Mouse (Mus musculus) cerebellum, postnatal 36 days (tissue): ENCODE measurements at regions not wholly inside any gene's neighbourhood (a gene's known extent, or its start where the extent isn't known, plus 50 kb on each side); places are given as distances from the start of the nearest gene placed in this dataset.
A peak's percentile ranks its signal among the peaks of the same experiment; 100 is the strongest.

Experiments
- DNase-seq, 2 experiments: peaks; one replicate each; pipeline ENCODE4 v3.0.0; 2021 to 2022; ENCODE audit warnings: mixed read lengths in 2 of 2

DNA sequence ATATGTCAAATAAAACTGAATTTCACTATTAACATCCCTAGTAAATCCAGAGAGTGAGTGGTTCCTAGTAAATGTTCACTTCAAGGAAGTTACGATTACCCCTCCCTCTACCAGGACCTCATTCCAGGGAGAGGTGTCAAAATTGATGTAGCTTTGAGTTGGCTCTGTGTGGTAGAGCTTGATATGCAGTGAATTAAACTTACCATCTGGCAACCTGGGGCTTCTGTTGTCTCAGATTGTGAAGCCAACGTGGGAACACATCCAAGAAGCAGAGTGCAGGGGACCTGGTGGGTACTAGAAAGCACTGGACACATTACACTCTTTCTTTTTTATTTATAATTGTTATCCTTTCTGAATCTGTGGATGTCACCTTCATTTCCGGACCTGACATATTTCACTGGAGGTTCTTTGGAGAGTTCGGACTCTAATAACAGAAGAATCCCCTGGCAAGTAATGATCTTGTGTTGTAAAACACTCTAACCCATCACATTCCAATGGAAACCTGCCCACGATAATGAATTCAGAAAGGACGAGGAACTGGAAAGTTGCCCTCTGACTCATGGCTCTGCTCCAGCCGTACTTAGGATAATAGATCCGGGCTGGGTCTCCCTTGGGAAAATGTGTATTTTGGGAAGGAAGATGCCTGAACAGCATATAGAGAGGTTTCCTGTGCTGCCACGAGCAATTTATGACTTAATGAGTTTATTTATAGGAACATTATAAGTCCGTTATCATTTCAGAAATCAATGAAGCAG lies 295.8 kb downstream of the Plk2 start:
- peak; percentile 26 to 42 for DNase-seq

DNA sequence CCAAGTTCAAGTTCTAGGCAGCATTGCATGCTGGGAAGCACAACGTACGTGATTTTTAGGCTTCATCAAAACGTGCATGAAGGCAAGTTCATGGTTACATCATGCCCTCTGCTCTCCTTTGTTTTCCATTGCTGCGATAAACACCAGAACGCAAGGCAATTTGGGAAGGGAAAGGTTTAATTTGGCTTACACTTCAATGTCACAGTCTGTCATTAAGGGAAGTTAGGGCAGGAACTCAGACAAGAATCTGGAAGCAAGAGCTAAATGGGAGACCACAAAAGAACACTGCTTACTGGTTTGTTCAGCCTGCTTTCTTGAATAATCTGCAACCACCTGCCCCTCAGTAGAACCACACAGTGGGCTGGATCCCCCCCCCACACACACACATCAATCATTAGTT lies 297.9 kb downstream of the Plk2 start:
- no peak for DNase-seq

DNA sequence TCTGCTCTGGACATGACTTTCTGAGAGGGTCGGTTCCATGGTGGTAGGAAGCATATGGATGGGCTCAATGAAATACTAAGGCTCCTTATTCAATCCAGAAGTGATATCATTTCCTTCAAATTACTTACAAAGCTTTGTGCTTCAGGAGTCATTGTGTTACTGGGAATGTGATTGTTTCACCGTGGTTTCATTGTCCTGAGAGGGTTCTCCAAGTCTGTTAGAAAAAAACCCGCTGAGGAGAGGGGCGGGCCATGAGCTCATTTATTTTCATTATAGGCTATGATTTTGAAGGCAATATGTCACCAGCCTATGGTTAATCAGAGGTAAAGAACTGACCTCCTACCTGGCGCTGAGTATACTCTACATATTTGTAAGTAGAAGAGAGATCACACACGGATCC lies 300.0 kb downstream of the Plk2 start:
- no peak for DNase-seq

DNA sequence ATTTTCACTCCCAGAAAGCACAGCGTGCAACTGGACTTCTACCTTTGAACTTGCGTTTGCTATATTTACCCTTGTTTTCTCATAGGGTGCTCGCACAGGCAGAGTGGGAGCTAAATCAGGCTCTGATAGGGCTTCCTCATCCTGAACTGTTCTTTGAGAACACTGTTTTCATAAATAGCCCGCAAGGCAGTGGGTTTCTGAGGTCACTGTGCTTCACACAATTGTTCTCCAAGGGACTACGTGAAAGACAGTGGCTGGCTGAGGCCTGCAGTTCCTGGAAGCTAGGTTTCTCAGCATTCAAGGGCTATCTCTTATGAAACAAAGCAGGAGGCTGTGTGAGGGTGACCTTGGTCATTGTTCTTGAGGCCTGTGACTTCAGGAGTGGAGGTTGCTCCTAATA lies 301.7 kb downstream of the Plk2 start:
- DNase-seq = no peak

DNA sequence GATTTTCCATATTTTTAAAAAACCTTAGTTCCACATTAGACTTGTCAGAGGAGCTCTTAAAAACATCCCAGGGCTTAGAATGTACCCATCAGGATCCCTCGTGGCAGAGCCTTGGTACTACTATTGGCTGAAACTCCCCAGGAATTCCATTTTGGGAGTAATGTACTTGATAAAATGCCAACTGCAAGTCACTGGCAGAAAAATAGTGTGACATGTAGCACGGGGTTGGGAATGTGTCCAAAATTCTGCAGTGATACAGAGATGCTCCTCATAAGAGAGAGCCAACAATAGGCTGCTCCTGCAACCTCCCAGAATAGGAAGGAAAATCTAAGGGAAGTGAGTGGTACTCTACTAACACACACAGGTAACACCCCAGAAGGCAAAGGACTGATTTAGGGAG lies 309.4 kb downstream of the Plk2 start:
- peak; percentile 29 to 49 for DNase-seq

DNA sequence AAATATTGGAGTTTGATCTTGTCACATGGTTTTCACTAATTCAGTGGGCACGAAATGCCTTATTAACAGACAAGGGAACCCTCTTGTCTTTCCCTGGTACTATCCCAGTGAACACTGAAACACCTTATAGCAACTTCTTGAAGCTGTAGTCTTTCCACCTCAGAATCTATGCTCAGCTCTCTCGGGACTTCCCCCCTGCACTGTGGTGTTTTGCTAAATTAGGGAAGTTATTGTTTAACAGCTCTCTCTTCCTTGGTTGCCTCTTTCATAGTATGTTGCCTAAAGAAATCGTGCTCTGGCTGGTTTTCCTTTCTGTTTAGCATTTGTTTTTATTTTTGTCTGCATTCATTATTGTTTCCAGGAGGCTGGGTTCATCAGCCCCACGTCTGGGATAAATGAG lies 316.0 kb downstream of the Plk2 start:
- no peak for DNase-seq

DNA sequence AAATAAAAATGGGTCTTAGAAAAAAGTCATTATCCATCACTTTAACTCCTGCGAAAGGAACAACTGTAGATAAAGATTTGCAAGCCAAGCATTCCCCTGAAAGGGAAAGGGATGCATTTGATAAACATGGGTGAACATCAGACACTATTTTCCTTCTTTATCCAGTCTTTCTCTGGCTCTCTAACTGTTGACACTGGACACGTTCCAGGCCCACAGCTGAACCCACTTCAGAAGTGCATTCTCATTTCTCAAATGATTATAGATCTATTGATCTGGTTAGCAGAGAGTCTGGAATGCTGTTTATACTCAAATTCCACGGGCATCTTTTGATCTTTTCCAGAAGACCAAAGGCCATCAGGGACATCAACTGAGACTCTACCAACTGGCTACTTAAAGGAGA lies 317.7 kb downstream of the Plk2 start:
- no peak for DNase-seq

DNA sequence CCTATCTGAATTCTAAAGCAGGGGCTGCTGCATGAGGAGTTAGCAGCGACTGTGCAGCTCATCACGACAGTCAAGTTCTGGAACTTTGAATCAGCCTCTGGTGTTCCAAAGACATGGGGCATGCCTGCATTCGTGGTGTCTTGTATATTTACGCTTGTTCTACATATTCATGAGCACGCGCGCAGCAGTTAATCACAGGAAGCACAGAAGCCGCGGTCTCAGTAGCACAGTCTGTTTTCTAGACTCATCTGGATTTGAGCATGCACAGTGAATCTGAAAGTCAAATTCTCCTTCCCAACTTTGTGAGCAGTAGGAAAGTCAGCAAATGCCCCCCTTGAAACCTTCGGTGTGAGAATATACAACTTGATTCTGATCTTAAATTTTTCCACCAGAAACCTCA lies 327.3 kb downstream of the Plk2 start:
- DNase-seq = no peak

DNA sequence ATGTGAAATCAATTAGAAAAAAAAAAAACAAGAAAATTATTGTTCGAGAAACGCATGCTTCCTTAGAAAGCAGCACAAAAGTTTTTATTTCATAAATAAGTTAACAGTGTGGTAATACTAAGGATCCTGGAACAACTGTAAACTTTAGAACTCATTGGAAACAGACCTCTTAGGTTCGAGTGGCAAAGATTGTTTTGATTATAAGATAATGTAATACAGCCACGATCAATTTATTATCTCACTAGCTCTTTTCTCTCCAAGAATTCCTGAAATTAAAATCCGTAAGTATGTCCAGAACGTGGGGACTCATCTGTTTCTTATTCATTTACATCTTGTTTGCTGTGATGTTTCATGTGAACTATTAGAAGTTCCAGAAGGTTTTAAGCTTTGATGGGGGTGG lies 327.9 kb downstream of the Plk2 start:
- no peak for DNase-seq

DNA sequence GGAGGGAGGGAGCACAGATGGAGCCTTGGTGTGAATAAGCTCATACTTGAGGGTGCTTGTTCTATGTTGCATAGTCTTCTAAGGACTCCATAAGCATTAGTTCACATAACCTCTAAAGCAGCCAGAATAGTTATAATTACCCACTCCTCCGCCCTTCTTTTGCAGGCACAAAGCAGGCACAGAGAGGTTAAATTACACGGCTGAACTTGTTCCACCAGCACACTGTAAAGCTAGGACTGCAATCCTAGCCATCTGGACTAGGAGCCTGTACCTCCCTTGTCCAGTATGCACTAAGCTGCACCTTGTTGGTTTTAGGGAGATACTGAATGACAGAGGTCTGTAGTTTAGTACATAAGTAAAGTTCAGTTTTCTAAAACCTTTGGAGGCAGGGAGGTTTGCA lies 330.0 kb downstream of the Plk2 start:
- DNase-seq = no peak

DNA sequence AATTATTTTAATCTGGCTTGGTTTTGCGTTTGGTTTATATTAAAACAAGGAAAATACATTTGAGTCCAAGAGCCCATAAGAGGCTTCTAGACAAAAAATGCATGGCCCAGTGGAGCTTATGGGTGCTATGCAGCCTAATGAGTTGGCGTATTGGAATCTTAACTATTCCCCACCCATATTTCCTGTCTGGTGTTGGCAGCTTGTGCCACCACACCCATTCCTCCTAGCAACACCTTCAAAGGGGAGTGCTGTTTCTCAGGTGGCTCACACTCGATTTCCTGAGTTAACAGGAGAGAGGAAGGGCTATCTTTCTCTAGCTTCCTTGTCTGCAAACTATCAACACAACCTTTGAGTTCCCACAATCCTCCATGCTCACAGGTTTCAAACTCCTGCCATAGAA lies 331.0 kb downstream of the Plk2 start:
- DNase-seq = no peak

DNA sequence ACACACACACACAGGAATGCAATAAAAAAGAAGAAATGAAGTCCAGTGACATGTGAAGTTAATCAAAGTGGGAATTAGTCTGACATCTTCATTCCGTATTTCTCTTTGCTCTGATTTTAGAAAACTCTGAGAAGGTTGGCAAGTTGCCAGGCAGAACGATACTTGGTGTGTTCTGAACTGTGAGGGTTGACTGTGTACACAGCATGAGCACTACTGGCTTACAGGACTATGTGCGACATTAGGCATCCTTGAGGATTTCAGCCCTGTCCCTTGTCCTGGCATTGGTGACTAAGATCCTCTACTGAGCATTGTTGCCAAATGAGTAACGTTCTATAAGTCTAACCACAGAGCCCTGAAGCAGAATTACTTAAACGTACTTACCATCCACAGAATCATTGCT lies 340.7 kb downstream of the Plk2 start:
- DNase-seq = no peak

DNA sequence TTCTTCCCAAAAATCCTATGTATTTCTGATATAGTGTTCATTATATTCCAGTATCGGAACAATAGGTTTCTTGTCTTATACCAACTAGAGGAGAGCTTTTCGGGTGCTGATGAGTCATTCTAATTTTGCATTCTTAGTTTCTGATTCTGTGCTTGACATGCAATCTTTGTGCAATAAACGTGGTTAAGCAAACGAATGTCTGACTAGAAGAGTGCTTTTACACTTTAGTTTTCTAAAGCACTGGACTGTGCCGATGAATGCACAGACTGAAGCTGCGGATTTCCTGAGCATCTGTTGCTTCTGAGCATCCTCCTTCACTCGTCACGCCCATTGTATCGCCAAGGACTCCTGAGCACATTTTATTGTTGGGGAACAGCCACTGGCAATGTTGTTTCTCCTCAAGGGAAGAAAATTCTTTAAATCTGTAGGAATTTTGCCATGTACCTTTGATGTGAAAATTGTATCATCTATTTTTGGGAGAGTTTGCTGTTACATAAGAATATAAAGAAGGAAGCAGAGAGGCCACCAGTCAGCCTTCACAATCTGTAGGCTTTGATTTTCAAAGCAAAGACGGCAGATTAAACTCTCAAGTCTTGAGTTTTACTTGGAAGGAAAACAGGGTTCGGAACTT lies 346.8 kb downstream of the Plk2 start:
- DNase-seq = no peak

DNA sequence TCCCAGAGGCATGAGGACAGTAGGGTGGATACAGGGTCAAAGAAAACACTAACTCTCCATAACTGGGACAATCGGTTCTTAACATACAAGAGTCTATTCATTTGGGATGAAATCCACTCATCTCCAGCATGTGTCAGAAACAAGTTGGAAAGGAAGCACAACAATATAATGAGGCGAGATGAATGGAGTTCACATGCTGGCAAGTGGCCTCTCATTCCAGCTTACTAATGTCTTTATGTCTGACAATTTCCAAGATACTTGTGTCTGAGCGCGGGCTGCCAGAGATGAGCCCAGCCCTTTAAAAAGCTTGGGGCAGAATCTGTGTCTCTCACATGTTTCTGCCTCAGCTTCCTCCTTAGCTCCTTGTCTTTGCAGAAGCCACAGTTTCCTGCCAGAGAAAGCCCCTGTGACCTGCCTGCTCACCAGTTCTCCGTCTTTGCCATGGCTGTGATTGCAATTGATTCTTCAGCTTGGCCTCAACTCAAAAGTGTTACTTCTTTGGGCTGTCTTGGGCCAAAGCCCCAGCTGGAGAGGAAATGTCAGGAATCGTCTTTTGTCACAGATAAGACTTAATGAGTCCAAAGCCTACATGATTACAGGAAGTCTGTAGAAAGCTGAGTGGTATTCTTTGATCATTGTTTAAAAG lies 352.5 kb downstream of the Plk2 start:
- no peak for DNase-seq

DNA sequence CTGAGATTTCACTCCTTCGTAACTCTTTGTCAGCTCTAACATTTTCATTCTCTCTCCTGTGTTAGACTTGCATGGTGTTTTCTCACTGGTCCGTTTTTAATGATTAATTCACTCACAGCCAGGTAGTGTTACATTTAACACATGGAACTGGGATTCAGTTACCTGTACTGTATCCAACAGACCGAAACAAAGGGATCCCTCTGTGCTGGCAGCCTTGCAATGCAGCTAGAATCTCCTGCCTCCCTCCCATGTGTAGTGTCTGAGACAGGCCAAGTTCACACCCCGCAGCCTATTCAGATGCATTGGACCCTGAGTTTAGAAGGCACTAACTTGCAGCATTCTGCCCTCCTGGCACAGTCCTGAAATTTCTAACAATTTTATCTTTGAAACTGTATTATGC lies 357.9 kb downstream of the Plk2 start:
- DNase-seq = no peak

DNA sequence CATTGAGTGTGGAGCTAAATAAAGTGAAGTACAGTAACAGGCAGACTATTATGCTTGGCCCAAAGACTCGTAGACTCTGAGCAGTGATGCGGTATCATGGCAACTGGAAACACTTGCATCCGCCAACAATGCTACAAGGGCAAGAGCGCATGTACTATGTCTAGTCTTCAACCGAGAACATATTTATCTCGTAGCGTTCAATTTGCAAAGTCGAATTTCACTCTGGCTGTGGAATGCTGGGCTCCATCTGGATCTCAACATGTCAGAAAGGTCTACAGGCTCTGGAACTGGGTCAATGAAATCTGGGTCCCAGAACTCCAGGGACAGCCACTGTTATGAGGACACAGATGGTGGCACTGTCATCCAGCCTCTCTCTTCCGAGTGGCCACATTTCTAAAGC lies 359.7 kb downstream of the Plk2 start:
- peak; percentile 10 to 16 for DNase-seq

DNA sequence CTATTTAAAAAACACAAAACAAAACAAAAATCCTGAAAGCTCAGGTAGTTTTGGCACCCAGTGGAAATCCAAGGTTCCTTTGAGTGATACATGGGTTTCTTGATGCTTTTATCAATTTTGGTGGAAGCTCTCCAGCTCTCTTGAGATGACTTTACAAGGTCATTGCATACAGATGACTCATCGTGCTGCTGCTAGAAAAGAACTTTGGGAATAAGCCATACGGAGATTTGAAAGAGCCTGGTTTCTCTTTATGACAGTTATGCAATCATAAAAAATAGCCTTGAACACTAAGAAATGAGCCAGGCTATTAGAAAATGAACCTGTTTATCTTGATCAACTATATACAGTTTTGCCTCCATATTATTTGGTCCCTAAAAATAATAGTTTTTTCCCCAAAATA lies 362.0 kb downstream of the Plk2 start:
- DNase-seq = no peak

DNA sequence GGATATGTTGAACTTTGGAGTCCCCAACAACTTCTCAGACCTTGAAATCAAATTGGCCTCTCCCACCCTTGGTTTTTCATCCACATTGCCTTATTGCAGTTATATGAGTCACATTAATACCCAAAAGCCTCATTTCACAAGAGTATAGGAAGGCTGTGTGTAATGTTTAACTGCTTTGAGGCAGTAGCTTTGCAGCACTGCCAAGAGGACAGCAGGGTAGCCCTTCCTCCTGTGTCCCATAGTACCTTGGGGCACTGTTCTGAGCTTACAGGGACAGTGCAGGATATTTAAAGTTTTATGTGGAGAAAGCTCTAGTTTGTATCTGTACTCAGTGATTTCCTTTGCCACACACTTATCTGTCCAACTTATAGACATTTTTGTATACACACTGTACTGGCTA lies 374.4 kb downstream of the Plk2 start:
- no peak for DNase-seq

DNA sequence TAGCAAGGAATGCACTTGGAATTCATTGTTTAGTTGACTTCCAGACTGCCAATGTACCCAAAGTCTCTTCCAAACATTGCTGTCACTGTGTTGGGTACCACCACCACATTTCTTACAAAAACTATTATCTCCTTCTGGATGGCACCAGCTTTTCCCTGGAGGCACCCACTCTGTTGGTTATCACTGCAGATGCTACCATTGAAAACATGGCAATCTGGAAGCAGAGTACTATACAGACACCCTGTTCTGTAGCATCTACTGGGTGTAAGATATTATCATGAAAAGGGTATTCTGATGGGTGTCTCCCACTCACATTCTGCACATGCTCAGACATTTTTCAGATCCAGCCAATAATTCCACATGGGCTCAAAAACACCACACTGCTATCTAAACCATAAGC lies 380.4 kb downstream of the Plk2 start:
- DNase-seq = no peak

DNA sequence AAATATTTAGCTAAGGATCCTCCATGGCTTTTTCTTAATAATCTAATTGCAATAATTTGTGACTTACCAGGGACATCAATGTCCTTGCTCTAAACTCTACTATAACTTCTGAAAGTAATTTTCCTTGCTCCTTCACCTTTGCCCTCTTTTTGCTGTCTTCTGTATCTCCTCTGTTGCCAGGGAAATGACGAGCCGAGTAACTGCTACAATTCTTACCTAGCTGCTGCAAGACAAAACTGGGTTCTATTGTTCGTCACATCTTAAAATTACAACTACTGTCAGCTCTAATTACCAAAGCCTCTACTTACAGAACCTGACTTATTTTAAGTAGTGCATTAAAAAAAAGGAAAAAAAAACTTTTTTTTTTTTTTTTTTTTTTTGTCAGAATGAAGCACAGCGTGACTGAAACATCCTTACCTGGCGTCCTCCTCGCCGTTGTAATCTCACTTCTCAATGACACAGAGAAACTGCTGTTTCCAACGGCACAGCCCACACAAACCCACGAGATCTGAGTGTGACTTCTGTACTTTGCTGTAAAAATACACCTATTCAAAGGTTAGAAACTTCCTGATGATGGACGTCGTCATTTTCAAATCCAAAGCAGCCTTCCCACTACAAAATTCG lies 389.4 kb downstream of the Plk2 start:
- no peak for DNase-seq

DNA sequence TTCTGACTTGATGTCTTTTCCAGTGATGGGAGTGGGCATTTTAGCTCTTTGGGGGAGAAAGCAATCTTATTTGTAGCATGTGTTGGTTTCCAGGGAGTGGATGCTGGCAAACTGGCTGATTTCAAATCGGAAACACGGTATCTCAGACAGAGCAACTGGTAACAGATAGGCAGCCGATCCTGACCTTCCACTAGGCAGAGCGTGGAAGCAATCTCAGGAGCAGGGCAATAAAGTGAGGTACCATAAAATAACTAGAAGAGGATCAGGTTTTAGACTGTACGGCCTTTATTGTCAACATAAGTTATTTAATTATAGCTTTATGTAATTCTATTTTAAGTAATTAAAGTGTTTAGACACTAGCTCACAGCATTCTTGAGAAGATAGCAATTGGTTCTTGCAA lies 390.0 kb downstream of the Plk2 start:
- no peak for DNase-seq

DNA sequence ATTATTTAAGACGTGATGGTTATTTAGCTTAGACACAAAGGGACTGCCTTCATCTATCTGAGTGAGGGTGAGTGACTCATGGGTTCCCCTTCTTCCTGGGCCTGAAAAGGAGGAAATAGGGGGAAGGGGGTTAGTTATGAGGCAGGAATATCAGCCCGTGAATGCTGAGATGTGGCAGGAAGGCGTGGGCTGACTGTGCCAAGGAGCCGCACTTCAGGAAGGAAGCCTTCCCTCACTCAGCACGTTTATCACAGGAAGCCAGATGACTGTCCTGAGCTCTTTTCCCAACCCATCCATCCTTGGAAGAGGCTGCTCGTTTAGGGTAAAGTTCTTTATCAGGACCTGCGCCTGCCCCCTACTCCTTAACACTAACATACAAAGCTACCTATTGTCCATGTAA lies 403.5 kb downstream of the Plk2 start:
- DNase-seq = no peak

DNA sequence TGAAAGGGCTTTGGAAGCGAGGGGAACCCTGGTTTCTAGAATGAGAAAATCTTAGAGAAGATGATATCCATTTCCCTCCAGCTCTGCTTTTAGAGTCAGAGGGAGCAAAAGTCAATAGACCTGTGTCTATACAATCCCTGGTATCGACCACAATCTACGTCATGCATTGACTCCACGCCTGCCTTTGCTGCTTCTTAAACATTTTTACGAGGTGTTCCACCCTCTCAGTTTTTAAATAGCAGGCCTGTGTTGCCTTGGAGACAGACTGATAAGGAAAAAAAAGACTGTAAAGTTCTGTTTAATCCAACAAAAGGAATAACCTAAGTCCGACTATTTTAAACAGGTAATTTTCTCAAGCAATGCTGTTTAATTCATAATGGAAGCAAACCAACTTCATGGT lies 408.0 kb downstream of the Plk2 start:
- DNase-seq = no peak

DNA sequence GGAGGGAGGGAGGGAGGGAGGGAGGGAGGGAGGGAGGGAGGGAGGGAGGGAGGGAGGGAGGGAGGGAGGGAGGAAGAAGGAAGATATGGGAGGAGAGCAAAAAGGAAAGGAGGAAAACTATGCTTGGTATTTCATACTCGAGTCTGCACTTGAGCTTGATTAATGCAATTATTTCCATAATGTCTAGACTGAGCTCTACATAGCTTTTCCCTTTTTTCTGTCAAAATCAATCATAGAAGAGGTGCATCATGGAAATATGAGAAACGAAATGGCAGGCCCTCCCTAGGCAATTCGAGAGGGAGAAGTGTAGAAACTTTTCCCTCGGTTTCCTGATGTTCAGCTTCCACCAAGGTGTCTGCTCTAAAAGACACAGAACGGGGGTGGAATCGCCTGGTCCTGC lies 417.6 kb downstream of the Plk2 start:
- no peak for DNase-seq
